Mouse (Mus musculus): ENCODE results near the gene Tfam. TPM values are rescaled to one million over a fixed set of nuclear protein-coding genes. Genes with fewer than 3 reads are reported as not detected.

The Tfam gene
- polyA plus RNA-seq, 1 experiment from 2014 or later = 85.2 TPM

GRCm38 (mm10) chr10:71251846-71252245 is 13.8 kb upstream of the Tfam start:
- H3K9me3 ChIP-seq (replicated peaks) = no peaks in the 10 kb centered on the region
- H3K27me3 ChIP-seq (ENCODE audit: low read depth, poor library complexity, severe bottlenecking) = no peaks in the 10 kb centered on the region
- H3K27ac ChIP-seq (replicated peaks) = no peak overlapping the region
- H3K4me3 ChIP-seq = no peak overlapping the region
- no peaks in the 10 kb centered on the region for H3K4me1 ChIP-seq
- WGBS = 88% methylated on average over 5 of the region's 5 CpGs
- H3K36me3 ChIP-seq = peaks cover 31% of the 10 kb centered on the region
- no peak for DNase-seq (ENCODE audit: low spot score)

GRCm38 (mm10) chr10:71251256-71251655 is 13.2 kb upstream of the Tfam start:
- Histone ChIP-seq H3K4me1 (no peaks in the 10 kb centered on the region), H3K4me3 (no peak overlapping the region), H3K36me3 (peaks cover 25% of the 10 kb centered on the region), H3K27ac (replicated peaks) (no peak overlapping the region), H3K27me3 (ENCODE audit: low read depth, poor library complexity, severe bottlenecking) (no peaks in the 10 kb centered on the region), H3K9me3 (replicated peaks) (no peaks in the 10 kb centered on the region)
- 93% methylated on average over 5 of the region's 5 CpGs for WGBS
- no peak for DNase-seq (ENCODE audit: low spot score)

- Histone ChIP-seq H3K27ac (replicated peaks) (no peak overlapping the region), H3K36me3 (peaks cover 17% of the 10 kb centered on the region), H3K4me3 (no peak overlapping the region), H3K9me3 (replicated peaks) (no peaks in the 10 kb centered on the region), H3K27me3 (ENCODE audit: low read depth, poor library complexity, severe bottlenecking) (no peaks in the 10 kb centered on the region), H3K4me1 (no peaks in the 10 kb centered on the region)
- DNase-seq (ENCODE audit: low spot score) = no peak
- WGBS = 82% methylated on average over 17 of the region's 17 CpGs
Observed at GRCm38 (mm10) chr10:71250472-71250871, 12.4 kb upstream of the Tfam start.

GRCm38 (mm10) chr10:71249086-71249880 is 11.2 kb upstream of the Tfam start:
- 87% methylated on average over 10 of the region's 10 CpGs for WGBS
- Histone ChIP-seq H3K27me3 (ENCODE audit: low read depth, poor library complexity, severe bottlenecking) (no peaks in the 10 kb centered on the region), H3K9me3 (replicated peaks) (no peaks in the 10 kb centered on the region), H3K36me3 (peaks cover 5% of the 10 kb centered on the region), H3K4me1 (no peaks in the 10 kb centered on the region), H3K4me3 (no peak overlapping the region), H3K27ac (replicated peaks) (no peak overlapping the region)
- DNase-seq (ENCODE audit: low spot score) = no peak

- no peak for DNase-seq (ENCODE audit: low spot score)
- WGBS = 75% methylated on average over 7 of the region's 7 CpGs
- no peaks in the 10 kb centered on the region for H3K27me3 ChIP-seq (ENCODE audit: low read depth, poor library complexity, severe bottlenecking)
Observed at GRCm38 (mm10) chr10:71246956-71247355, 8.9 kb upstream of the Tfam start.

GRCm38 (mm10) chr10:71239479-71240120 is 1.5 kb upstream of the Tfam start:
- H3K4me1 ChIP-seq = peaks cover 13% of the 10 kb centered on the region
- no peak for DNase-seq (ENCODE audit: low spot score)
- H3K27ac ChIP-seq (replicated peaks) = no peak overlapping the region
- WGBS = 78% methylated on average over 6 of the region's 6 CpGs
- H3K36me3 ChIP-seq = peaks cover 14% of the 10 kb centered on the region
- no peaks in the 10 kb centered on the region for H3K27me3 ChIP-seq (ENCODE audit: low read depth, poor library complexity, severe bottlenecking)
- H3K9me3 ChIP-seq (replicated peaks) = no peaks in the 10 kb centered on the region
- no peak overlapping the region for H3K4me3 ChIP-seq

More at GRCm38 (mm10) chr10:71246956-71247355, 8.9 kb upstream of the Tfam start:
- Histone ChIP-seq H3K27ac (replicated peaks) (no peak overlapping the region), H3K4me3 (no peak overlapping the region), H3K9me3 (replicated peaks) (no peaks in the 10 kb centered on the region), H3K4me1 (no peaks in the 10 kb centered on the region), H3K36me3 (no peaks in the 10 kb centered on the region)

GRCm38 (mm10) chr10:71237516-71238239 is 402 bp downstream of the Tfam start:
- peak overlapping the region; percentile 91 for H3K4me3 ChIP-seq
- H3K27me3 ChIP-seq (ENCODE audit: low read depth, poor library complexity, severe bottlenecking) = no peaks in the 10 kb centered on the region
- under 1% methylated on average over 68 of the region's 68 CpGs for WGBS
- peaks cover 33% of the 10 kb centered on the region for H3K36me3 ChIP-seq
- no peaks in the 10 kb centered on the region for H3K9me3 ChIP-seq (replicated peaks)
- H3K27ac ChIP-seq (replicated peaks) = peak overlapping the region; percentile 91
- H3K4me1 ChIP-seq = peaks cover 13% of the 10 kb centered on the region
- peak; percentile 97 for DNase-seq (ENCODE audit: low spot score)

GRCm38 (mm10) chr10:71234071-71234470 is 4.0 kb downstream of the Tfam start:
- Histone ChIP-seq H3K4me3 (no peak overlapping the region), H3K9me3 (replicated peaks) (no peaks in the 10 kb centered on the region), H3K4me1 (peaks cover 13% of the 10 kb centered on the region), H3K27ac (replicated peaks) (no peak overlapping the region), H3K27me3 (ENCODE audit: low read depth, poor library complexity, severe bottlenecking) (no peaks in the 10 kb centered on the region), H3K36me3 (peaks cover 66% of the 10 kb centered on the region)
- DNase-seq (ENCODE audit: low spot score) = no peak
- 98% methylated on average over 8 of the region's 8 CpGs for WGBS

- WGBS = 49% methylated on average over 7 of the region's 7 CpGs
- H3K9me3 ChIP-seq (replicated peaks) = no peaks in the 10 kb centered on the region
- peak; percentile 65 for DNase-seq (ENCODE audit: low spot score)
- H3K4me3 ChIP-seq = no peak overlapping the region
- no peaks in the 10 kb centered on the region for H3K27me3 ChIP-seq (ENCODE audit: low read depth, poor library complexity, severe bottlenecking)
- H3K27ac ChIP-seq (replicated peaks) = no peak overlapping the region
- H3K4me1 ChIP-seq = peaks cover 5% of the 10 kb centered on the region; the same call in 1 of the 2 replicates
- peaks cover 89% of the 10 kb centered on the region for H3K36me3 ChIP-seq
Observed at GRCm38 (mm10) chr10:71225894-71226293, 12.2 kb downstream of the Tfam start.

- Histone ChIP-seq H3K36me3 (peaks cover 62% of the 10 kb centered on the region), H3K27me3 (ENCODE audit: low read depth, poor library complexity, severe bottlenecking) (no peaks in the 10 kb centered on the region), H3K4me1 (peaks cover 16% of the 10 kb centered on the region), H3K9me3 (replicated peaks) (no peaks in the 10 kb centered on the region), H3K4me3 (no peak overlapping the region), H3K27ac (replicated peaks) (no peak overlapping the region)
- 73% methylated on average over 5 of the region's 5 CpGs for WGBS
- DNase-seq (ENCODE audit: low spot score) = no peak
Observed at GRCm38 (mm10) chr10:71223101-71223500, 15.0 kb downstream of the Tfam start.

GRCm38 (mm10) chr10:71222639-71223038 is 15.4 kb downstream of the Tfam start:
- DNase-seq (ENCODE audit: low spot score) = no peak
- H3K9me3 ChIP-seq (replicated peaks) = no peaks in the 10 kb centered on the region
- no peaks in the 10 kb centered on the region for H3K27me3 ChIP-seq (ENCODE audit: low read depth, poor library complexity, severe bottlenecking)
- peaks cover 16% of the 10 kb centered on the region for H3K4me1 ChIP-seq
- H3K36me3 ChIP-seq = peaks cover 57% of the 10 kb centered on the region
- WGBS = 83% methylated on average over 2 of the region's 2 CpGs
- no peak overlapping the region for H3K27ac ChIP-seq (replicated peaks)
- H3K4me3 ChIP-seq = no peak overlapping the region

- Histone ChIP-seq H3K27ac (replicated peaks) (no peak overlapping the region), H3K4me3 (peak overlapping the region; percentile 24; the same call in 1 of the 2 replicates), H3K4me1 (peaks cover 16% of the 10 kb centered on the region), H3K27me3 (ENCODE audit: low read depth, poor library complexity, severe bottlenecking) (no peaks in the 10 kb centered on the region), H3K36me3 (peaks cover 17% of the 10 kb centered on the region), H3K9me3 (replicated peaks) (no peaks in the 10 kb centered on the region)
- 22% methylated on average over 8 of the region's 8 CpGs for WGBS
- peak; percentile 76 for DNase-seq (ENCODE audit: low spot score)
Observed at GRCm38 (mm10) chr10:71218228-71218892, 19.7 kb downstream of the Tfam start.
